In the genomic region with DNA sequence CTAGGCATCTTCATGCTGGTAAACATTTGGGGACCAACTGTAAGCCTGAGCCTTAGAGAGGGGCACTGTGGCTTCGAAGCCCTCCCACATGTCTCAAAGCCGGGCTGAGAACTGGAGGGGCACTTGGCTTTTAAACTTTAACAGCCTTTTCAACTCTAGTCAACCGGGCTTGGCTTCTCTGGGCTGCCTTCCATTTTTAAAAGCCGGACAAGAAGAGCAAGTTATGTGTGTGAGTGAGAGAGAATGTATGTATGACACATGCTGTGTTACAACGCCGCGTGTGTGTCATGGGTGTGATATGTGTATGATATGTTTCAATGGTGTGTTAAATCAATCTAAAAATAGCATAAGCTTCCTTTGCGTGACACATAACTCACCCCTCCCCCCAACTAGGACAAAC, we compare ENCODE assay signal across 18 mouse cellular contexts.
"Had no signal": no experiment of that assay in that cellular context is flagged by ENCODE, and none has a peak within 500 bp of the region (broad histone marks: within the 10 kb centered on the region; RNA-seq: fewer than 3 reads in every experiment).

No protein-coding gene starts in this region.

- DNase-seq: lung, adult 2 months; lung, postnatal 14 days; lung, postnatal 36 days; right cerebral cortex, postnatal 14 days; thymus, postnatal 25 days; thymus, postnatal 4 days had no signal

- H3K4me2 ChIP-seq: lung, embryonic 15.5 days; midbrain, embryonic 11.5 days; midbrain, embryonic 13.5 days; midbrain, embryonic 15.5 days; neural tube, embryonic 13.5 days; neural tube, embryonic 15.5 days; stomach, embryonic 15.5 days had no signal

- H3K9me3 ChIP-seq: lung, embryonic 15.5 days; megakaryocyte, embryonic 14.5 days; midbrain, embryonic 13.5 days; midbrain, embryonic 15.5 days; neural tube, embryonic 13.5 days; neural tube, embryonic 15.5 days; stomach, embryonic 15.5 days had no signal

- H3K4me3 ChIP-seq: lung, embryonic 15.5 days; megakaryocyte, embryonic 14.5 days; midbrain, embryonic 13.5 days; midbrain, embryonic 15.5 days; neural tube, embryonic 13.5 days; neural tube, embryonic 15.5 days; stomach, embryonic 15.5 days had no signal

- H3K36me3 ChIP-seq: lung, embryonic 15.5 days; midbrain, embryonic 13.5 days; midbrain, embryonic 15.5 days; neural tube, embryonic 13.5 days; neural tube, embryonic 15.5 days; stomach, embryonic 15.5 days had no signal

- H3K27ac ChIP-seq: liver, embryonic 14.5 days; lung, embryonic 15.5 days; macrophage; midbrain, embryonic 13.5 days; midbrain, embryonic 15.5 days; neural tube, embryonic 13.5 days; neural tube, embryonic 15.5 days; stomach, embryonic 15.5 days; stomach, postnatal 0 days had no signal

- H3K9ac ChIP-seq: liver, embryonic 14.5 days; lung, embryonic 15.5 days; midbrain, embryonic 13.5 days; midbrain, embryonic 15.5 days; neural tube, embryonic 13.5 days; neural tube, embryonic 15.5 days; stomach, embryonic 15.5 days had no signal

- ATAC-seq: lung, postnatal 0 days; midbrain, embryonic 13.5 days; midbrain, embryonic 15.5 days had no signal
